Mouse (Mus musculus) limb, embryonic 12.5 days (tissue): ENCODE results near the gene Fam240a. TPM values are rescaled to one million over a fixed set of nuclear protein-coding genes. Genes with fewer than 3 reads are reported as not detected.

ENCODE experiments used
- ATAC-seq: fragments of 200-750 bp; cut with Nextera tagmentation; 2 replicates; pipeline ENCODE4 v1.8.0; 2017; ENCODE audit warnings: low read depth, moderate TSS enrichment; ENCODE audit not compliant: insufficient number of reproducible peaks, insufficient read depth, low FRiP score, low TSS enrichment
- H3K27ac ChIP-seq: fragments of 300-500 bp; sonication (generic); 2 replicates; pipeline ENCODE4 v1.5.1; 2016; ENCODE audit warnings: mild to moderate bottlenecking, moderate library complexity
- H3K27me3 ChIP-seq: fragments of 300-500 bp; sonication (generic); 2 replicates; pipeline ENCODE4 v1.6.1; 2016; ENCODE audit warnings: mild to moderate bottlenecking, moderate library complexity
- H3K36me3 ChIP-seq: fragments of 300-500 bp; sonication (generic); 2 replicates; pipeline ENCODE4 v1.6.1; 2016; ENCODE audit warnings: mild to moderate bottlenecking, moderate library complexity
- H3K4me1 ChIP-seq: fragments of 300-500 bp; sonication (generic); replicated peaks from 2 replicates; pipeline ENCODE4 v1.6.1; 2016
- H3K4me2 ChIP-seq: fragments of 300-500 bp; sonication (generic); 2 replicates; pipeline ENCODE4 v1.6.1; 2016; ENCODE audit warnings: mild to moderate bottlenecking, moderate library complexity
- H3K4me3 ChIP-seq: fragments of 300-500 bp; sonication (generic); replicated peaks from 2 replicates; pipeline ENCODE4 v1.5.1; 2016; ENCODE audit warnings: mild to moderate bottlenecking
- H3K9ac ChIP-seq: fragments of 300-500 bp; sonication (generic); replicated peaks from 2 replicates; pipeline ENCODE4 v1.6.1; 2016; ENCODE audit warnings: mild to moderate bottlenecking, moderate library complexity
- H3K9me3 ChIP-seq: fragments of 300-500 bp; sonication (generic); 2 replicates; pipeline ENCODE4 v1.6.1; 2016; ENCODE audit warnings: mild to moderate bottlenecking, moderate library complexity
- WGBS: fragments of 180-500 bp; shearing (Covaris S2); methylation state at CpG from one replicate; pipeline ENCODE4 v1.1.7; 2016; 5-methylcytosine and 5-hydroxymethylcytosine counted together
- microRNA-seq: library from miRNA; unstranded; fragments of <30 nt; microRNA quantifications from one replicate; pipeline ENCODE4, GENCODE M21; 2017
- polyA plus RNA-seq: library from polyadenylated mRNA; unstranded; fragments of >200 nt; fragmentation: Nextera tagmentation; extraction: Ambion mirVana; gene quantifications from 2 replicates; pipeline ENCODE4 v1.2.1, GENCODE M21; 2016

The Fam240a gene
- polyA plus RNA-seq, 1 experiment from 2014 or later = not detected

- Histone ChIP-seq H3K27me3 (peaks cover 81% of the 10 kb centered on the region), H3K4me2 (no peak overlapping the region), H3K9me3 (no peaks in the 10 kb centered on the region), H3K36me3 (no peaks in the 10 kb centered on the region), H3K4me3 (no peak overlapping the region), H3K9ac (no peak overlapping the region), H3K4me1 (peaks cover 33% of the 10 kb centered on the region), H3K27ac (no peak overlapping the region)
- WGBS = 96% methylated on average over 1 of the region's 1 CpGs
- no peak for ATAC-seq
Observed at GRCm38 (mm10) chr9:110877353-110877752, 39.3 kb downstream of the Fam240a start.

- ATAC-seq = no peak
- Histone ChIP-seq H3K36me3 (no peaks in the 10 kb centered on the region), H3K9me3 (no peaks in the 10 kb centered on the region), H3K27me3 (peaks cover 70% of the 10 kb centered on the region), H3K4me1 (peaks cover 29% of the 10 kb centered on the region), H3K27ac (no peak overlapping the region), H3K4me3 (no peak overlapping the region), H3K4me2 (no peak overlapping the region), H3K9ac (no peak overlapping the region)
- WGBS = 15% methylated on average over 4 of the region's 6 CpGs
Observed at GRCm38 (mm10) chr9:110875288-110875695, 41.4 kb downstream of the Fam240a start.

- H3K4me2 ChIP-seq = 0 out of 2 replicates have a peak overlapping the region, but pooled peaks have one; percentile 8
- no peaks in the 10 kb centered on the region for H3K36me3 ChIP-seq
- peaks cover 28% of the 10 kb centered on the region for H3K4me1 ChIP-seq
- no peak overlapping the region for H3K9ac ChIP-seq
- no peaks in the 10 kb centered on the region for H3K9me3 ChIP-seq
- peaks cover 65% of the 10 kb centered on the region for H3K27me3 ChIP-seq
- no peak overlapping the region; the same call in 1 of the 2 replicates for H3K27ac ChIP-seq
- H3K4me3 ChIP-seq = no peak overlapping the region
- peak; percentile 16; the same call in 1 of the 2 replicates for ATAC-seq
- 19% methylated on average over 3 of the region's 3 CpGs for WGBS
Observed at GRCm38 (mm10) chr9:110874660-110875191, 41.9 kb downstream of the Fam240a start.

- peak; percentile 18; the same call in 1 of the 2 replicates for ATAC-seq
- Histone ChIP-seq H3K9ac (peak overlapping the region; percentile 52; the same call in 1 of the 2 replicates), H3K27me3 (peaks cover 61% of the 10 kb centered on the region)
Observed at GRCm38 (mm10) chr9:110873681-110874659, 42.7 kb downstream of the Fam240a start.

GRCm38 (mm10) chr9:110871030-110871429, 45.6 kb downstream of the Fam240a start:
- Histone ChIP-seq H3K9me3 (no peaks in the 10 kb centered on the region), H3K27me3 (peaks cover 43% of the 10 kb centered on the region)
- WGBS = 19% methylated on average over 7 of the region's 7 CpGs

More at GRCm38 (mm10) chr9:110873681-110874659, 42.7 kb downstream of the Fam240a start:
- peak overlapping the region; percentile 63 for H3K4me2 ChIP-seq
- 10% methylated on average over 40 of the region's 40 CpGs for WGBS
- peaks cover 22% of the 10 kb centered on the region for H3K4me1 ChIP-seq
- H3K9me3 ChIP-seq = no peaks in the 10 kb centered on the region
- peak overlapping the region; percentile 32 for H3K4me3 ChIP-seq
- no peaks in the 10 kb centered on the region for H3K36me3 ChIP-seq
- no peak overlapping the region for H3K27ac ChIP-seq

More at GRCm38 (mm10) chr9:110871030-110871429, 45.6 kb downstream of the Fam240a start:
- H3K4me3 ChIP-seq = no peak overlapping the region
- no peaks in the 10 kb centered on the region for H3K36me3 ChIP-seq
- no peak overlapping the region for H3K27ac ChIP-seq
- no peak overlapping the region for H3K9ac ChIP-seq
- no peak overlapping the region for H3K4me2 ChIP-seq
- peaks cover 26% of the 10 kb centered on the region for H3K4me1 ChIP-seq
- no peak for ATAC-seq

Small RNA genes lying within 50 kb of the gene (microRNA-seq; reads per million reads assigned to microRNA genes)
- not detected for gene Gm24269

Other genes with a start within 250 kb of the Fam240a start
- gene Myl3, start 175.0 kb downstream of the Fam240a start, polyA plus RNA-seq = 1.6 and 2.6 TPM in 2 replicates
- gene Pth1r, start 169.7 kb downstream of the Fam240a start, polyA plus RNA-seq = 76.6 and 81.8 TPM in 2 replicates
- gene Prss42, start 118.7 kb downstream of the Fam240a start, polyA plus RNA-seq = not detected in 2 replicates
- gene Prss44, start 102.9 kb downstream of the Fam240a start, polyA plus RNA-seq = not detected in 2 replicates
- not detected in 2 replicates for gene Prss43, start 90.2 kb downstream of the Fam240a start, polyA plus RNA-seq
- not detected in 2 replicates for gene Prss45, start 82.3 kb downstream of the Fam240a start, polyA plus RNA-seq
- not detected in 2 replicates for gene Prss46, start 72.4 kb downstream of the Fam240a start, polyA plus RNA-seq
- gene Prss50, start 58.9 kb downstream of the Fam240a start, polyA plus RNA-seq = 0.65 and 0.72 TPM in 2 replicates
- 1.6 and 2.9 TPM in 2 replicates for gene Als2cl, start 37.0 kb downstream of the Fam240a start, polyA plus RNA-seq
- 0.68 and 0.87 TPM in 2 replicates for gene Tmie, start 36.7 kb downstream of the Fam240a start, polyA plus RNA-seq
- gene Tdgf1, start 29.3 kb upstream of the Fam240a start, polyA plus RNA-seq = not detected in 2 replicates
- 0.05 and 0.31 TPM in 2 replicates for gene Lrrc2, start 34.7 kb upstream of the Fam240a start, polyA plus RNA-seq
- gene Rtp3, start 73.7 kb upstream of the Fam240a start, polyA plus RNA-seq = not detected in 2 replicates
- 0.45 and 0.84 TPM in 2 replicates for gene Ltf, start 102.4 kb upstream of the Fam240a start, polyA plus RNA-seq
- 0.49 and 0.92 TPM in 2 replicates for gene Ccrl2, start 140.7 kb upstream of the Fam240a start, polyA plus RNA-seq
- gene Lrrfip2, start 200.7 kb upstream of the Fam240a start, polyA plus RNA-seq = 45.0 and 45.9 TPM in 2 replicates